Mouse (Mus musculus): ENCODE measurements at regions not wholly inside any gene's neighbourhood (a gene's known extent, or its start where the extent isn't known, plus 50 kb on each side); places are given as distances from the start of the nearest gene placed in this dataset.
A peak's percentile ranks its signal among the peaks of the same experiment; 100 is the strongest.

GRCm38 (mm10) chrX:95291676-95292075 lies 95.0 kb upstream of the Arhgef9 start:
- DNase-seq, result no peak

DNA sequence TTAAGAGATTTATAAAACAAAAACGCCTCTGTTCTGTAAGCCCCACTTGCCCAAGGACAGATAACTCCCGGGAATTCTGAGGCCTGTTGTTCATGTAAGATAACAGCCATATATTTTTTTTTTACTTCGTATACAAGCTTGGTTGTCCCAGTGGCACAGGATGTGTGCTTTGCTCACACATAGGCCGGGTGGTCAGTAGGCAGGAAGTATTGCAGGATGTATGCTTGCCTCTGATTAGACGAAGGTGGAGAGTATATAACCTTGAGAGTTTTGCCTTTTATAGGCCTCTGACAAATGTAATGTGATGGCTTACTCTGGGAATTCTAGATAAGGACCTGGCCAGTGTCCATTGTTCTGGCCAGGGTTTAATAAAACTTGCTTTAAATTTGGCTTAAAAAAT lies 85.4 kb upstream of the Arhgef9 start:
- DNase-seq, result no peak

- DNase-seq, result peak; percentile 18 to 50
Observed at GRCm38 (mm10) chrX:95253517-95253916, 56.9 kb upstream of the Arhgef9 start.

Measured in kidney, postnatal 4 days (tissue).